Mouse (Mus musculus): ENCODE measurements around the gene Tef.

DNA sequence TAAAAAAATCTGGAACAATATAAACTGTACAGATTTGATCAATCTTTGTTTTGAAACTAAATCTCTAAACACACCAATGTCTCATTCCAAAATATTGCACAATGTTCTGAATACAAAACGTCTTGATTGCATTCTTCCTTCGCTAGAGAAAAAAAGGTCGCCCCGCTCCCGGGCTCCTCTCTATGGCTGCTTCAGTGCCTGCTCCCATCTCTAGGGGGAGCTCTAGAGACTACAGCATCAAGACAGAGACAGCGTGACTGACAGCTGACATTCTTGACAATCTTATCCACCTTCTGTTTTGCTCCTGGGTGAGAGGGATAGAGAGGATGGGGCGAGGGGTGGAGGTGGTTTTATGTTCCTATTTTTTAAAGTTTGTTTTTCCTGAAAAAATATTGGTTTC, 46.1 kb downstream of the Tef start:
- TF ChIP-seq CTCF (IDR thresholded peaks at IDR 0.05; ENCODE audit: low read depth, low read length) (peak; percentile 81), GATA1 (IDR thresholded peaks at IDR 0.05; ENCODE audit: borderline replicate concordance, low read length) (no peak)
